Mouse (Mus musculus) retina, embryonic 14.5 days (tissue): ENCODE measurements around the gene Cog5.

Source experiments
- DNase-seq: peaks from one replicate; pipeline ENCODE4 v3.0.0-alpha.2; 2015; ENCODE audit warnings: low spot score

Gene Cog5

DNA sequence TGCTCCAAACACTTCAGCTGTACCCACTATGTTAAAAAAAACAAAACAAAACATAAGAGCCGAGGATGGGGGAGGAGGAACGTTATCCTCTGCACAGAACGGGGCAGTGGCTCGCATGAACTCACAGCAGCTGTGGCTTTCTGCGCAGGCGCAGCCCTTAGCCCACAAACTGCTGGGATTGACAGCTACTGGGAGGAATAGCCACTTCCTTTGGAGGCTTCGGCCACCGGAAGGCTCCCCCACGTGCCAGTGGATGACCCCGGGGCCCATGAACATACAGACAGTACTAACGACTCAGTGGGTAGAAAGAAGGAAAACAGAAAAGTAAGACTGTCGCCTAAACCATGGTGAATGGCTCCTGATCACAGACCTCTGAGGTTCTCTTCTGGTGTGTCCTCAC lies 330.0 kb downstream of the Cog5 start:
- no peak for DNase-seq

DNA sequence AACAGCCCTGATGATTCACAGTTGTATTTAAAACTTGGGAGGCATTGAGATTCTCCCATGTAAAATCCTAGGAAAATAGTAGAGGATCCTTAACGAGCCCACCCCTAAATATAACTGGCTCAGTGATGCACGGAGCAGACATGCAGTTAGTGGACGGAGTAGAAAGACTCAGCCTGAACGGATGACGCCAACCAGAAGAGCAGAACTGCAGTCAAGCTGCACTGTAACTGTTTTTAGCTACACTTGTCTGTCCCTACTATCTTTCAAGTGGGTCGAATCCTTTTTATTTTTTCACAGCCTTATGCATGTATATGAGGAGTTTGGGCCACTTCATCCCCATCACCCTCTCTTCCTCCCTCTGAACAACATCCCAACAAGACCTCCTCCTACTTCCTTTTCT lies 331.1 kb downstream of the Cog5 start:
- no peak for DNase-seq

DNA sequence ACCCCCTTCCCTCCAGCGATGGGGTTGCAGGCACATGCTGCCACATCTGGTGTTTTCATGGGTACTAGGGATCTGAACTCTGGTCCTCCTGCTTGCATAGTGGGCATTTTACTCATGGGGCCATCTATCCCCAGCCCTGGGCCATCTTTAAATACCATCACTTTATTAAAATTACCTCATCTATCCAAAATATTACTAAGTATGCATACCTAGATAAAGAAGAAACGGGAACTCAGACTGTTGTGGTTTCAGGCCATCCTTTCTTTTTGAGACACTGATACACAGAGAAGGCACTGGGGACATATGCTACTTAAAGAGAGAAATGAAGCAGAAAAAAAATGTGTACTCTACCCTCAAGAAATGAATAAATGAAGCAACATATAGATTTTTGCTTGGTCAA lies 331.8 kb downstream of the Cog5 start:
- DNase-seq, result no peak
